Mouse (Mus musculus) C2C12 (cell line): ENCODE measurements around the gene Gps1. TPM values are rescaled to one million over a fixed set of nuclear protein-coding genes. Genes with fewer than 3 reads are reported as not detected.

Experiments used
- H3K27me3 ChIP-seq: one replicate; pipeline ENCODE4 v1.6.1; 2011; ENCODE audit not compliant: control insufficient read depth, insufficient read depth, insufficient read length
- H3K36me3 ChIP-seq: one replicate; pipeline ENCODE4 v1.6.1; 2011; ENCODE audit not compliant: control insufficient read depth, insufficient read depth
- H3K4me3 ChIP-seq: one replicate; pipeline ENCODE4 v1.5.1; 2011; ENCODE audit warnings: mild to moderate bottlenecking, control low read depth; ENCODE audit not compliant: poor library complexity, insufficient read depth, severe bottlenecking
- H3K79me2 ChIP-seq: one replicate; pipeline ENCODE4 v1.6.1; 2011; ENCODE audit not compliant: control insufficient read depth, insufficient read depth
- H3K79me3 ChIP-seq: one replicate; pipeline ENCODE4 v1.6.1; 2011; ENCODE audit warnings: low read depth, control low read depth
- H3ac ChIP-seq: one replicate; pipeline ENCODE3; 2011; ENCODE audit warnings: low read depth; ENCODE audit not compliant: control insufficient read depth, insufficient read length
- CEBPB ChIP-seq: IDR thresholded peaks from one replicate; pipeline ENCODE4 v1.6.1; 2011; ENCODE audit warnings: low read depth, mild to moderate bottlenecking, control low read depth, moderate library complexity
- CTCF ChIP-seq: IDR thresholded peaks from one replicate; pipeline ENCODE4 v1.5.1; 2011; ENCODE audit not compliant: control insufficient read depth, insufficient read depth, insufficient read length
- FOSL1 ChIP-seq: IDR thresholded peaks from one replicate; pipeline ENCODE4 v1.8.0; 2011; ENCODE audit warnings: mild to moderate bottlenecking, low read length; ENCODE audit not compliant: poor library complexity, insufficient read depth, severe bottlenecking
- MAX ChIP-seq: IDR thresholded peaks from one replicate; pipeline ENCODE4 v1.6.1; 2011; ENCODE audit warnings: mild to moderate bottlenecking, control low read depth
- MYOD1 ChIP-seq: IDR thresholded peaks from one replicate; pipeline ENCODE4 v1.6.1; 2011; ENCODE audit warnings: low read depth; ENCODE audit not compliant: control insufficient read depth, insufficient read length
- MYOG ChIP-seq: IDR thresholded peaks from one replicate; pipeline ENCODE4 v1.6.1; 2011; ENCODE audit not compliant: control insufficient read depth, insufficient read length; ENCODE audit errors: extremely low read depth
- USF1 ChIP-seq: IDR thresholded peaks from one replicate; pipeline ENCODE4 v1.6.1; 2011; ENCODE audit warnings: low read depth, mild to moderate bottlenecking, control low read depth, moderate library complexity
- polyA plus RNA-seq: library from polyadenylated mRNA; unstranded; fragments of >200 nt; fragmentation: generic; extraction: Trizol; gene quantifications from one replicate; pipeline ENCODE4 v1.2.1, GENCODE M21; 2012; ENCODE audit warnings: missing spikeins

Gene Gps1
- polyA plus RNA-seq, 1 experiment, result 187 TPM

- peak within 1 kb of the TSS; percentile 99 for H3K4me3 ChIP-seq
- no peaks in the 10 kb centered on the region for H3K27me3 ChIP-seq
These were observed 11.9 kb downstream of the Gps1 start, which contains the start of gene Dus1l for GRCm38 (mm10) chr11:120795756-120796613. Gene Dus1l, minus strand, starts transcription at chr11:120796403.

GRCm38 (mm10) chr11:120796614-120796946 is 12.5 kb downstream of the Gps1 start:
- Histone ChIP-seq H3K36me3 (peaks cover 31% of the 10 kb centered on the region), H3K27me3 (no peaks in the 10 kb centered on the region), H3ac (peak overlapping the region; percentile 43), H3K4me3 (peak overlapping the region; percentile 99), H3K79me2 (peaks cover 28% of the 10 kb centered on the region), H3K79me3 (peaks cover 20% of the 10 kb centered on the region)
- TF ChIP-seq CEBPB, result no peak
- no peak for TF ChIP-seq MYOD1
- TF ChIP-seq MYOG, result no peak
- TF ChIP-seq CTCF, result no peak
- TF ChIP-seq USF1, result no peak
- no peak for TF ChIP-seq FOSL1
- no peak for TF ChIP-seq MAX

More at GRCm38 (mm10) chr11:120795756-120796613, 11.9 kb downstream of the Gps1 start, which contains the start of gene Dus1l:
- Histone ChIP-seq H3K79me2 (peaks cover 28% of the 10 kb centered on the region), H3K36me3 (peaks cover 37% of the 10 kb centered on the region), H3ac (peak within 1 kb of the TSS; percentile 82), H3K79me3 (peaks cover 20% of the 10 kb centered on the region)
- TF ChIP-seq FOSL1 (no peak), MAX (peak; percentile 83), CTCF (no peak), MYOG (no peak), CEBPB (peak; percentile 64), MYOD1 (no peak), USF1 (peak; percentile 13)

GRCm38 (mm10) chr11:120798244-120798643 is 14.2 kb downstream of the Gps1 start:
- H3K27me3 ChIP-seq, result no peaks in the 10 kb centered on the region
- peaks cover 28% of the 10 kb centered on the region for H3K79me2 ChIP-seq
- H3K79me3 ChIP-seq, result peaks cover 20% of the 10 kb centered on the region
- no peak overlapping the region for H3ac ChIP-seq
- TF ChIP-seq MAX (no peak), MYOG (no peak), MYOD1 (no peak), FOSL1 (no peak), USF1 (no peak), CEBPB (no peak)
- H3K4me3 ChIP-seq, result no peak overlapping the region
- peaks cover 16% of the 10 kb centered on the region for H3K36me3 ChIP-seq

- Histone ChIP-seq H3K27me3 (no peaks in the 10 kb centered on the region), H3K79me2 (peaks cover 19% of the 10 kb centered on the region), H3K79me3 (peaks cover 17% of the 10 kb centered on the region), H3K36me3 (peaks cover 6% of the 10 kb centered on the region), H3ac (no peak overlapping the region), H3K4me3 (no peak overlapping the region)
- TF ChIP-seq FOSL1 (no peak), USF1 (no peak), MYOD1 (no peak), CEBPB (no peak), MAX (no peak)
These were observed 15.3 kb downstream of the Gps1 start for GRCm38 (mm10) chr11:120799316-120799890.

- H3K36me3 ChIP-seq, result no peaks in the 10 kb centered on the region
- TF ChIP-seq USF1 (peak; percentile 99), MYOD1 (no peak), CTCF (peak; percentile 56)
- H3K79me3 ChIP-seq, result peaks cover 9% of the 10 kb centered on the region
- peak overlapping the region; percentile 47 for H3ac ChIP-seq
- no peaks in the 10 kb centered on the region for H3K27me3 ChIP-seq
- no peak overlapping the region for H3K4me3 ChIP-seq
- H3K79me2 ChIP-seq, result peaks cover 11% of the 10 kb centered on the region
These were observed 16.2 kb downstream of the Gps1 start for GRCm38 (mm10) chr11:120800061-120800904.
